Mouse (Mus musculus): ENCODE data around the gene Prr15l.
A peak's percentile ranks its signal among the peaks of the same experiment; 100 is the strongest.

Prr15l gene

DNA sequence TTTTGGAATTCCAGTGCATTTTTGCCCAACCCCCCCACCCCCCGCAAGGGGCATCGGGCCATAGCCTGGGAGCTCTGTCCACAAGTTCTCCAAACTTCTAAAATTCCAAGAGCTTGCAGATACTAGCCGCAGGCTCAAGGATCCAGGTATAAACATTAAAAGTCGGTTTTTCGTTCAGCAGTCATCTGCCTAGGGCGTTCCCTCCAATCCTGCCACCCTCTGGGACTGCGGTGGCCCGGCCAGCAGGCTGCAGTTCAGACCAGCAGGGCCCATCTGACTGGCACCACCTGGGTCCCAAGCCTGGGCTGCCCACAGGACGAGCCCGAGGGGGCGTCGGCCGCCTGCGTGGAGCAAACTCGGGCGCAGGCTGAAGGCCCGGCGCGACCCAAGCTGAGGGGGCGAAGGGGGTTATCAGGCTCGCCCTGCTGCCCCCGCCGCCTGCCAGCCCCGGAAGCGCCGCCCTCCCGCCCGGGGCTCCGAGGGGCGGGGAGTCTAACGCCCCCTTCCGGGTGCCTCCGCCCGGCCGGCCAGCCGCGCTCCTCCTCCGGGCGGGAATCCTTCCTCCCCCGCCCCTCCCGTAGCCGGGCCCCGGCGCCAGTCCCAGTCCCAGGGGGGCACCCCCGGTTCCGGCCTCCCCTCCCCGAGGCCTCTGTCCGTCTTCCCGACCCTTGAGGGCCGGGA, 49.1 kb downstream of the Prr15l start:
- peak; percentile 76 for DNase-seq (ENCODE audit: low read depth, low spot score)

DNA sequence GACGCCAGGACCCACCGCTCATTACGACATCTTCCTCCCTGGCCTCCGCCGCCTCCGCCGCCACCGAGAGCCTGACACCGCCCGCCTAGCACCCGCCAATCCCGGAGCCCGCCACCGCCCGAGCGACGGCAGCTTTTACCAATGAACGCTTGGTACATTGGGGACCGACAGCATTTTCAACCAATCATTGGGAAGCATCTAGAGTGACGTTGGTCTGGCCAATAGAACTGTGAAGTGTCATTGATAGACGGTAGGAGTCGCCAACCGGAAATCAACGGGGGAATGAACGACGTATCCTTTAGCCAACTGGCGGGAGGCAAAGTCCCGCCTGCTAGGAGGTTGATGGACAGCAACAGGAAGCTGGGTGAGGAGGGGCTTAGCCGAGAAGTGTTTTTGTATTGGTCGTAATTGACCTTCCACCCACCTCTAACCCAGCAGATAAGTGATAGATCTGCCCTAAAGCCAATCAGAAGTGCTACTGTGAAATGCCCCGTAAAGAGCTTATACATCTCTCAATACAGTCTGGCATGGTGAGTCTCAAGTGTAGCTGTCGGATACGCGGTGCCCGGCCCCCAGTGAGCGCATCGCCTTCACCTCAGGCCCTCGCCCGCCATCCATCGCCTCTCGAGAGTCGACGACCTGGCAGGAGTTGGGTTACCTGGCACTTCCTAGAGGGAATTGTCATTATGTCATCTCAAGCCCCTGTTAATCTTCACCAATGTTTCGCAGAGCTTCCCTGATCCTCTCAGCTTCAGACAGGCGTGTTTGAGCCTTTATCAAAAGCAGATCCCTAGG, 49.9 kb downstream of the Prr15l start:
- DNase-seq (ENCODE audit: low read depth, low spot score), result peak; percentile 100

DNA sequence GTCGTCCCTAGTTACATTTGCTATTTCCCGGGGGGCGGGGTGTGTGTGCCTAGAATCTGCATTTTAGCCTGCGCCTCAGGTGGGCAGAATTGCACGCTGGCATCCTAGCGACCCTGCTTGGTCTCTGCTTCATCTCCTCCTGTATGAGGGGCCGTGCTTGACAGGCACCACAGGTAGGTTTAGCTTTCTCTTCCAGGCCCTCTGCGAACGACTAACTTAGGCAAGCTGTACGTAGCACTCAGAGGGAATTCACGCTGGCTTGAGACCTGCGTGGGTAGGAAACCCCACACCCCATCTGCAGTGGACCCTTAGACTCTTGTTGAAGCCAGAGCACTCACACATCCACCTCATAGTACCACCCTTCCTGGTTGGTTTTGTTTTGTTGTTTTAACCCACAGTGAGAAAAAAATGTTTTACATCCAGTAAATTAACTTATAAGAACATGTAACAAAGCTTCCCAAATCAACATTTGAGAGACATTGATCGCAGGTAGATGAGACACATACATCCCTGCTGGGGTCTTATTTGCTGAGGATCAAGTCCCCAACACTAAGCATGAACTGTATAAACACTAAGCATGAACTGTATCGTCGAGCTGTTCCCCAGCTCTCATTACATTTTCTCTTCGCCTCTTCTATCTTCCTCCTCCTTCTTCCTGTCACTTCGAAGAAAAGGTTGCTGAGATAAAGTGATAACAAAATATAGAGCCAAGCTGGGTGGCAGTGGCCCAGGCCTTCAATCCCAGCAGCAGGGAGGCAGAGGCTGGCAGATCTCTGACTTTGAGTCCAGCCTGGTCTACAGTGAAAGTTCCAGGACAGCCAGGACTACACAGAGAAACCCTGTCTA, 50.7 kb downstream of the Prr15l start:
- no peak for DNase-seq (ENCODE audit: low read depth, low spot score)

DNA sequence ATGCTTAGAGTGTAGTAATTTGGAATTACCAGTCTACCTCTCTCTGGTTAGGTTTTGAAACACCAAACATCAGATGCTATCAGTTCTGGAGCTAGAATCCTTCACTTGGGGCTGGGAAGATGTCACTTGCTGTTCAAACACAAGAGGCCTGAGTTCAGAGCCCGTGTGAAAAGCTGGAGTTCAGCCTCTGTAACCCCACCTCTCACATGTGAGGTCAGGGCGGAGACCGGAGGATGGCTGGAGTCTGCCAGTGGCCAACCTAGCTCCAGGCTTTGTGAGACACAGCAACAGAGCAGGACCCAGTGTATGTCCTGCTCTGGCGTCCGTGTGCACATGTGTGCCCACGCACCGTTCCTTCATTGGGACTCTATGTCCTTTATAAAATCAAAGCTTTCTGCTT, 51.4 kb downstream of the Prr15l start:
- no peak for DNase-seq (ENCODE audit: low read depth, low spot score)

DNA sequence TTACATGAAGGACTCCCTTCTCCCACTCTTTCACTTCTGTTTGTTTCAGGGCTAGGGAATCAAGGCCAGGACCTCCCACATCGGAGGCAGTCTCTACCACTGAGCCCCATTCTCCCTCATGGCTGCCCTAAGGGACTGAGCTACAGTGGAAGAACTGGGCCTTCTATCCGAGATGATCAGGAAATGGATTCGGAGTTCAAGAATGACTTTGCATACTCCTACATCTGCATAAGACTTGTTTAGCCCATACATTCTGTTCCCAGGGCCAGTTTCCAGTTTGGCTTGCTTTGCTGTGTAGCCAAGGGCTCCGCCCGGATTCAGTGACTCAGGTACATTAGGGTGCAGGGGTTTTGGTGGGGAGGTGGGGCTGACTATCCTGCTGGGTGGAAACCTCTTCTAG, 52.1 kb downstream of the Prr15l start:
- no peak for DNase-seq (ENCODE audit: low read depth, low spot score)

DNA sequence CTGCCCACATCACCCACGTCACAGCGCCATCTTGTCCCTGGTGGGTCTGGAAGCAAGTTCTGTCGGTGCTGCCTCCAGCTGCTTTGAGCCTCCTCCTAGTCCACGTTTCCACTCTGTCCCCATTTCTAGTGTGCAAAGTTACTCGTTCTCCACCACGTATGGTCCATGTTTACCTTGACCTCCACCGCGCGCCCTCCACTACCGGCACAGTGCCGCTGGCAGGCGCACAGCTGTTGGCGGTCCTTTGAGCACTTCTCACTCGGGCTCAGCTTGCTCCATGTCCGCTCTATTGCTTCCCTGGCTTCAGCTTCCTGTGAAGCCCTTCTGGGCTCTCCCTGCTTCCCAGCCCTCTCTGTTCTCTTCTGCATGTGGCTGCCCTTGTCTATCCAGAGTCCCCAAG, 53.6 kb downstream of the Prr15l start:
- no peak for DNase-seq (ENCODE audit: low read depth, low spot score)

DNA sequence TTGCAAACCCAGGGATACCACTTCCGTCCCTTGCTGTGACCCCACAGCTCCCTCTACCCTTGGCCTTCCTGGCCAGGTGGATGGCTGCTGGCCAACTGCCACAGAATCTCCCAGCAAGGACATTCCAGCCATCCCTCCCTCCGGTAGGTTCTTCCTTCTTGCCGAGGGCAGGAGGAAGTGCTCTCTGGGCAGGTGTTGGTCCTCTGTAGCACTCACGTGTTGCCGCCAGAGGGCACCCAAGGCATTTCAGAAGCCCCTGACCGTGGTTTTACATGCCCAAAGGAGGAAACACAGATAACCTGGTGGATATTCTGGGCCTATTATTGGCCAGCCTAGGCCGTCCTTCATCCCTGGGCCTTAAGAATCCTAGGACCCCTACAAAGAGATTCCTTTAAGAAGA, 54.5 kb downstream of the Prr15l start:
- peak; percentile 73 for DNase-seq (ENCODE audit: low read depth, low spot score)

DNA sequence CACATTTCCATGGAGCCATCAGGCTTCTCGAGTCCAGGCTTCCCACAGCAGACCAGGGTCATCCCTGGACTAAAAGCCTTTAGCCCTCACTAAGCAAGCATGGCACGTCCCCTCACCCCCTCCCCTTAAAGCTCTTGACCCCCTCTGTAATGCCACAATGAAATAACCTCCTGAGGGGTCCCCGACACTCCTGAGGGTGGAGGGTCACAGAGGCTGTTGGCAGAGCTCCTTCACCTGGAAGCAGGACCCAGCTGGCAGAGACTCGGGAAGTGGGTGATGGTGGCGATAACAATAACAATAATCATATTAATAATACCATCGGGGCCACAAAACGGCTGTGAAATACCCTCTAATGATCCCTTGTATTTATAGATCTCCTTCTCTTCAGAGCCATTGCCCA, 55.0 kb downstream of the Prr15l start, which contains the start of gene Sp2:
Gene Sp2 (minus strand): TSS at position 101 of the 400 bp plus-strand sequence.
- DNase-seq (ENCODE audit: low read depth, low spot score), result no peak

DNA sequence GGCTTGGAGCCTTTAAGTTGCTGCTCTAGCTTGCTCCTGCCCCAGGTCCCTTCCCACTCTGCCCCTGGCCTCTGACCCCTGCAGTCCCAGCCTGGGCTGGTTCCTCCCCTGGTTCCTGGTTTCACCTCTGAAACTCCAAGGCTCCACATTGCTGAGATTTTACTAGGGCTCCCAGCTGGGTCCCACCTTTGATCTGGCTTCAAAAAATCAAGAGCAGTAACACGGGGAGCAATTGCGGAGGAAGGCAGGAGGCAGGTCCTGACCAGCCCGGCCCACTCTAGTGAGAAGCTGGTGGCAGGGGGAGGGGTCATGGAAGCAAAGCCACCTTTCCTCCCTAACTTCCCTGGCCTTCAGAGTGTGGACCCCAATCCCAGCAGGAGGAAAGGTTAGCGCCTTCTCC, 57.0 kb downstream of the Prr15l start:
- no peak for DNase-seq (ENCODE audit: low read depth, low spot score)

DNA sequence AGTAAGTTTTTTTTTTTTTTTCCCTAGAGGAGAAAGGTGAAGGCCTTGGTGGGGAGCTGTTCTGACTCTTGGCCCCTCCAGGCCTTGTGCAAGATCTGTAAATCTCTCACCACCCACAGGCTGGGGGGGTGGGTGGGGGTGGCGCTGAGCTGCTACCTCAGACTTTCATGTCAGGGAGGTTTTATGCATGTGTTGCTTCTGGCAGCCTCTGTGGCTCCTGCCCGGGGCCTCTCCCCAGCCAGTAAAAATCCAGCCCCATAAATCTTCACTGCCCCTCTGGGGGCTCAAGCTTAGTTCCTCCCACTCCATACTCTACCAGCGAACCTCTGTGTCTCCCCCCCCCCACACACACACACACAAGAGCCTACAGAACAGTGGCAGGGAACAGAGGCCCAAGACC, 58.6 kb downstream of the Prr15l start:
- no peak for DNase-seq (ENCODE audit: low read depth, low spot score)

All from retina, adult 2 months (tissue).